Comparison of ENCODE assay signal across 24 mouse cellular contexts in genomic region chr17:24766266-24766875, GRCm38 (mm10). TPM values are rescaled to one million over a fixed set of nuclear protein-coding genes. Genes with fewer than 3 reads are reported as not detected.
A peak's percentile ranks its signal among the peaks of the same experiment; 100 is the strongest.
DNase-seq lines count a peak whose midpoint lies in the region; TF ChIP-seq lines count a peak whose summit lies in the region.
"Had no signal": no experiment of that assay in that cellular context is flagged by ENCODE, and none has a peak within 500 bp of the region (broad histone marks: within the 10 kb centered on the region; RNA-seq: fewer than 3 reads in every experiment).

No protein-coding gene starts in this region.

- WGBS in heart, embryonic 10.5 days = 17% methylated on average over 12 of the region's 12 CpGs
- 40% methylated on average over 12 of the region's 12 CpGs for WGBS in heart, adult 2 months
- 26% methylated on average over 12 of the region's 12 CpGs for WGBS in embryonic facial prominence, embryonic 10.5 days

- no peaks in the 10 kb centered on the region for H3K9me3 ChIP-seq in heart, embryonic 10.5 days
- H3K9me3 ChIP-seq in embryonic facial prominence, embryonic 10.5 days = no peaks in the 10 kb centered on the region

- no peak for TF ChIP-seq POLR2A in heart, adult 2 months (IDR thresholded peaks at IDR 0.05; ENCODE audit: insufficient read depth, low read depth, low read length)

- peak overlapping the region; percentile 52; the same call in 1 of the 2 replicates for H3K27ac ChIP-seq in heart, embryonic 10.5 days
- no peak overlapping the region for H3K27ac ChIP-seq in heart, adult 2 months
- H3K27ac ChIP-seq in embryonic facial prominence, embryonic 10.5 days (replicated peaks) = peak overlapping the region; percentile 82
- H3K27ac ChIP-seq: gastrocnemius, adult 2 months; liver, embryonic 14.5 days had no signal

- H3K4me3 ChIP-seq in heart, embryonic 10.5 days = no peak overlapping the region
- no peak overlapping the region for H3K4me3 ChIP-seq in heart, adult 2 months
- H3K4me3 ChIP-seq in embryonic facial prominence, embryonic 10.5 days = no peak overlapping the region; the same call in 1 of the 2 replicates
- H3K4me3 ChIP-seq: gastrocnemius, adult 2 months had no signal

- DNase-seq in heart, embryonic 10.5 days (ENCODE audit: low spot score) = no peak
- no peak for DNase-seq in heart, adult 2 months
- peak; percentile 8 for DNase-seq in embryonic facial prominence, embryonic 10.5 days (ENCODE audit: low spot score)
- peak; percentile 55 to 62 for DNase-seq in kidney, adult 8-10 months
- DNase-seq in kidney, postnatal 25 days = peak; percentile 51 to 68
- DNase-seq in heart, adult 9 months (ENCODE audit: low spot score in 2 of 2) = no peak
- no peak for DNase-seq in testis, postnatal 10 days (ENCODE audit: low spot score)
- no peak for DNase-seq in ovary, postnatal 14 days (ENCODE audit: low spot score)
- DNase-seq: adrenal gland, postnatal 25 days; cerebellum, adult 9-10 months; gastrocnemius, adult 2 months; heart, postnatal 4 days had no signal

- no peaks in the 10 kb centered on the region for H3K79me2 ChIP-seq in heart, adult 2 months (replicated peaks; ENCODE audit: control insufficient read depth, insufficient read depth, low read length)

- TF ChIP-seq CTCF in heart, adult 2 months (IDR thresholded peaks at IDR 0.05) = no peak

- peaks cover 40% of the 10 kb centered on the region for H3K4me1 ChIP-seq in heart, embryonic 10.5 days
- H3K4me1 ChIP-seq in heart, adult 2 months (ENCODE audit: control insufficient read depth, insufficient read depth, low read length) = no peaks in the 10 kb centered on the region
- peaks cover 65% of the 10 kb centered on the region for H3K4me1 ChIP-seq in embryonic facial prominence, embryonic 10.5 days

- H3K9ac ChIP-seq in heart, adult 2 months (ENCODE audit: low read depth, low read length) = no peak overlapping the region
- H3K9ac ChIP-seq: liver, embryonic 14.5 days had no signal

- H3K27me3 ChIP-seq in heart, embryonic 10.5 days (ENCODE audit: insufficient read depth, poor library complexity, severe bottlenecking) = peaks cover 13% of the 10 kb centered on the region; the same call in 1 of the 2 replicates
- no peaks in the 10 kb centered on the region for H3K27me3 ChIP-seq in heart, adult 2 months (ENCODE audit: control insufficient read depth, insufficient read depth, low read length)
- H3K27me3 ChIP-seq in embryonic facial prominence, embryonic 10.5 days (replicated peaks; ENCODE audit: low read depth, poor library complexity, severe bottlenecking) = peaks cover 5% of the 10 kb centered on the region; the same call in 1 of the 2 replicates

- no peaks in the 10 kb centered on the region for H3K36me3 ChIP-seq in heart, embryonic 10.5 days
- no peaks in the 10 kb centered on the region for H3K36me3 ChIP-seq in heart, adult 2 months (ENCODE audit: control insufficient read depth, insufficient read depth, low read length)
- H3K36me3 ChIP-seq in embryonic facial prominence, embryonic 10.5 days (replicated peaks) = no peaks in the 10 kb centered on the region

- intact Hi-C loops in heart, adult 2 months (cut with DNase I) = no loop called here

- TF ChIP-seq EP300 in heart, adult 2 months (IDR thresholded peaks at IDR 0.05; ENCODE audit: insufficient read depth, low read depth, low read length) = no peak

RNA-seq across cellular contexts. Expression of gene Hs3st6, which starts 13.6 kb away (rescaled TPM):
- polyA plus RNA-seq in heart, embryonic 10.5 days (2016; fragmentation: Nextera tagmentation; extraction: Ambion mirVana) = 0.51 and 0.80 TPM in 2 replicates
- not detected for total RNA-seq in heart, adult 2 months (2021)
- 0.10 TPM in 1 of 2 replicates, not detected in the other for polyA plus RNA-seq in heart, adult 2 months (2012; rRNA removed)
- 1.3 and 2.3 TPM in 2 replicates for polyA plus RNA-seq in embryonic facial prominence, embryonic 10.5 days (2016; fragmentation: Nextera tagmentation; extraction: Ambion mirVana)
- total RNA-seq: gastrocnemius, adult 2 months; megakaryocyte, adult 5-6 weeks had no signal
- polyA plus RNA-seq: activated CD4-positive, CD25-positive, alpha-beta regulatory T cell, adult 4 months; inflammation-experienced regulatory T-cells, adult 6 months; midbrain, embryonic 16.5 days had no signal

RNA-seq across cellular contexts. Expression of gene Msrb1, which starts 29.9 kb away (rescaled TPM):
- polyA plus RNA-seq in heart, embryonic 10.5 days (2016; fragmentation: Nextera tagmentation; extraction: Ambion mirVana) = 17.8 and 19.7 TPM in 2 replicates
- 100 to 1,000 TPM; 154 to 178 TPM for total RNA-seq in heart, adult 2 months (2021)
- polyA plus RNA-seq in heart, adult 2 months (2012; rRNA removed) = 155 and 164 TPM in 2 replicates
- polyA plus RNA-seq in embryonic facial prominence, embryonic 10.5 days (2016; fragmentation: Nextera tagmentation; extraction: Ambion mirVana) = 21.6 and 24.6 TPM in 2 replicates

RNA-seq across cellular contexts. Expression of gene Meiob, which starts 37.7 kb away (rescaled TPM):
- polyA plus RNA-seq in heart, embryonic 10.5 days (2016; fragmentation: Nextera tagmentation; extraction: Ambion mirVana) = not detected in 2 replicates
- total RNA-seq in heart, adult 2 months (2021) = under 1 TPM; 0.14 to 0.18 TPM
- not detected in 2 replicates for polyA plus RNA-seq in heart, adult 2 months (2012; rRNA removed)
- not detected in 2 replicates for polyA plus RNA-seq in embryonic facial prominence, embryonic 10.5 days (2016; fragmentation: Nextera tagmentation; extraction: Ambion mirVana)
- total RNA-seq: gastrocnemius, adult 2 months; layer of hippocampus, adult 8-10 months; left cerebral cortex, adult 8-10 months had no signal
- polyA plus RNA-seq: activated CD4-positive, CD25-positive, alpha-beta regulatory T cell, adult 4 months; cortical plate, adult 2 months; heart, embryonic 11.5 days; inflammation-experienced regulatory T-cells, adult 6 months; limb, embryonic 11.5 days; lung, postnatal 0 days; midbrain, embryonic 16.5 days; stomach, embryonic 14.5 days had no signal

RNA-seq across cellular contexts. Expression of gene Rpl3l, which starts 38.8 kb away (rescaled TPM):
- polyA plus RNA-seq in heart, embryonic 10.5 days (2016; fragmentation: Nextera tagmentation; extraction: Ambion mirVana) = 0.39 and 1.3 TPM in 2 replicates
- total RNA-seq in heart, adult 2 months (2021) = 100 to 1,000 TPM; 386 to 472 TPM
- 213 and 215 TPM in 2 replicates for polyA plus RNA-seq in heart, adult 2 months (2012; rRNA removed)
- polyA plus RNA-seq in embryonic facial prominence, embryonic 10.5 days (2016; fragmentation: Nextera tagmentation; extraction: Ambion mirVana) = not detected in 2 replicates
- polyA plus RNA-seq: activated CD4-positive, CD25-positive, alpha-beta regulatory T cell, adult 4 months; inflammation-experienced regulatory T-cells, adult 6 months; limb, embryonic 11.5 days; midbrain, embryonic 16.5 days had no signal

RNA-seq across cellular contexts. Expression of gene Ndufb10, which starts 42.1 kb away (rescaled TPM):
- polyA plus RNA-seq in heart, embryonic 10.5 days (2016; fragmentation: Nextera tagmentation; extraction: Ambion mirVana) = 342 and 383 TPM in 2 replicates
- 100 to 1,000 TPM; 916 to 992 TPM for total RNA-seq in heart, adult 2 months (2021)
- 1,269 and 1,412 TPM in 2 replicates for polyA plus RNA-seq in heart, adult 2 months (2012; rRNA removed)
- polyA plus RNA-seq in embryonic facial prominence, embryonic 10.5 days (2016; fragmentation: Nextera tagmentation; extraction: Ambion mirVana) = 193 and 199 TPM in 2 replicates

Comparison
In these comparisons a context has a peak if more than half of its experiments do, and no peak if none do; other contexts are left out.
1. DNase-seq: peak in embryonic facial prominence, embryonic 10.5 days (single experiment), kidney, adult 8-10 months (2 of 2) and kidney, postnatal 25 days (2 of 2); none in heart, embryonic 10.5 days (single experiment), heart, adult 2 months (0 of 2), heart, adult 9 months (0 of 2), testis, postnatal 10 days (single experiment) and ovary, postnatal 14 days (single experiment).